11 mouse cellular contexts compared by ENCODE assay signal in genomic region chr8:109958036-109958655, GRCm38 (mm10). TPM values are rescaled to one million over a fixed set of nuclear protein-coding genes. Genes with fewer than 3 reads are reported as not detected.
A peak's percentile ranks its signal among the peaks of the same experiment; 100 is the strongest.
DNase-seq lines count a peak whose midpoint lies in the region; ATAC-seq and TF ChIP-seq lines count a peak whose summit lies in the region.
"Had no signal": no experiment of that assay in that cellular context is flagged by ENCODE, and none has a peak within 500 bp of the region (broad histone marks: within the 10 kb centered on the region; RNA-seq: fewer than 3 reads in every experiment).

No protein-coding gene starts in this region.

- H3K4me2 ChIP-seq in heart, embryonic 14.5 days (ENCODE audit: low read length): peak overlapping the region; percentile 52
- no peak overlapping the region; the same call in 1 of the 2 replicates for H3K4me2 ChIP-seq in heart, embryonic 11.5 days
- no peak overlapping the region for H3K4me2 ChIP-seq in intestine, embryonic 16.5 days (ENCODE audit: low read depth, low read length)
- 0 out of 2 replicates have a peak overlapping the region, but pooled peaks have one; percentile 27 for H3K4me2 ChIP-seq in stomach, postnatal 0 days (replicated peaks; ENCODE audit: low read depth)

- H3K4me1 ChIP-seq in heart, embryonic 14.5 days (ENCODE audit: control insufficient read depth in 2 of 2, insufficient read depth in 2 of 2, low read length in 2 of 2): peaks cover 11 to 22% of the 10 kb centered on the region in 2 experiments
- H3K4me1 ChIP-seq in heart, embryonic 11.5 days (ENCODE audit: control insufficient read depth, insufficient read depth, low read length): peaks cover 16% of the 10 kb centered on the region
- H3K4me1 ChIP-seq in intestine, embryonic 16.5 days (ENCODE audit: control insufficient read depth, insufficient read depth, low read length): peaks cover 22% of the 10 kb centered on the region; the same call in 1 of the 2 replicates
- H3K4me1 ChIP-seq in stomach, postnatal 0 days (replicated peaks; ENCODE audit: control insufficient read depth, insufficient read depth): no peaks in the 10 kb centered on the region; the same call in 1 of the 2 replicates

- H3K27ac ChIP-seq in heart, embryonic 14.5 days (replicated peaks in 1 of 2; ENCODE audit: control insufficient read depth in 1 of 2, insufficient read depth in 1 of 2, low read depth in 2 of 2, low read length in 2 of 2): peak overlapping the region; percentile 59 to 68
- H3K27ac ChIP-seq in heart, embryonic 11.5 days (ENCODE audit: low read depth, low read length): no peak overlapping the region
- peak overlapping the region; percentile 63 for H3K27ac ChIP-seq in intestine, embryonic 16.5 days (ENCODE audit: low read length)
- H3K27ac ChIP-seq in stomach, postnatal 0 days (replicated peaks): peak overlapping the region; percentile 76

- no peaks in the 10 kb centered on the region for H3K9me3 ChIP-seq in heart, embryonic 14.5 days (ENCODE audit: control insufficient read depth, low read length)
- no peaks in the 10 kb centered on the region for H3K9me3 ChIP-seq in heart, embryonic 11.5 days (replicated peaks; ENCODE audit: control insufficient read depth, low read length)
- no peaks in the 10 kb centered on the region for H3K9me3 ChIP-seq in intestine, embryonic 16.5 days (ENCODE audit: control insufficient read depth, low read length)
- no peaks in the 10 kb centered on the region for H3K9me3 ChIP-seq in stomach, postnatal 0 days (ENCODE audit: control insufficient read depth, low read length)

- peak; percentile 78 for DNase-seq in urinary bladder, postnatal 14 days (ENCODE audit: low spot score)
- DNase-seq in urinary bladder, postnatal 10 days (ENCODE audit: low spot score): no peak
- peak; percentile 62 for DNase-seq in stomach, postnatal 0 days (ENCODE audit: low spot score)
- no peak for DNase-seq in neural tube, embryonic 10.5 days (ENCODE audit: extremely low spot score, low spot score)
- DNase-seq in spleen, postnatal 36 days (ENCODE audit: low spot score in 2 of 2): no peak
- DNase-seq: cerebellum, adult 2 months; thymus, postnatal 36 days had no signal

- ATAC-seq in heart, embryonic 14.5 days (ENCODE audit: insufficient number of reproducible peaks, insufficient read depth, low FRiP score, low read depth): no peak
- ATAC-seq in heart, embryonic 11.5 days (replicated peaks; ENCODE audit: insufficient number of reproducible peaks, low FRiP score, low TSS enrichment): no peak
- no peak for ATAC-seq in intestine, embryonic 16.5 days
- ATAC-seq in stomach, postnatal 0 days (ENCODE audit: low FRiP score, low TSS enrichment): peak; percentile 43; the same call in 1 of the 2 replicates

- WGBS in heart, embryonic 14.5 days: 19% methylated on average over 12 of the region's 12 CpGs
- WGBS in heart, embryonic 11.5 days (ENCODE audit: insufficient replicate concordance): 24% methylated on average over 11 of the region's 12 CpGs
- 30% methylated on average over 12 of the region's 12 CpGs for WGBS in intestine, embryonic 16.5 days
- 17% methylated on average over 12 of the region's 12 CpGs for WGBS in stomach, postnatal 0 days

- peak overlapping the region; percentile 54 for H3K9ac ChIP-seq in heart, embryonic 14.5 days (ENCODE audit: low read length)
- H3K9ac ChIP-seq in heart, embryonic 11.5 days (ENCODE audit: low read depth, low read length): no peak overlapping the region
- no peak overlapping the region for H3K9ac ChIP-seq in intestine, embryonic 16.5 days (ENCODE audit: low read depth, low read length)
- H3K9ac ChIP-seq in stomach, postnatal 0 days (ENCODE audit: low read length): no peak overlapping the region

- TF ChIP-seq CTCF in stomach, postnatal 0 days (IDR thresholded peaks at IDR 0.05; ENCODE audit: low read depth): no peak

- peaks cover 34% of the 10 kb centered on the region for H3K27me3 ChIP-seq in heart, embryonic 14.5 days (ENCODE audit: control insufficient read depth, insufficient read depth, low read length)
- H3K27me3 ChIP-seq in heart, embryonic 11.5 days (ENCODE audit: control insufficient read depth, insufficient read depth, low read length): peaks cover 31% of the 10 kb centered on the region
- H3K27me3 ChIP-seq in intestine, embryonic 16.5 days (replicated peaks; ENCODE audit: control insufficient read depth, insufficient read depth, low read length): peaks cover 16% of the 10 kb centered on the region
- H3K27me3 ChIP-seq in stomach, postnatal 0 days (ENCODE audit: control insufficient read depth, insufficient read depth, low read length): no peaks in the 10 kb centered on the region

- H3K4me3 ChIP-seq in heart, embryonic 14.5 days (ENCODE audit: control insufficient read depth in 1 of 2, insufficient read depth in 1 of 2, low read depth in 1 of 2, low read length in 2 of 2): no peak overlapping the region
- no peak overlapping the region for H3K4me3 ChIP-seq in heart, embryonic 11.5 days (ENCODE audit: low read depth, low read length)
- no peak overlapping the region for H3K4me3 ChIP-seq in intestine, embryonic 16.5 days (ENCODE audit: low read length)
- no peak overlapping the region for H3K4me3 ChIP-seq in stomach, postnatal 0 days (ENCODE audit: low read depth, low read length)

- peak; percentile 54 for TF ChIP-seq EP300 in stomach, postnatal 0 days (optimal IDR thresholded peaks at IDR 0.05)

- H3K36me3 ChIP-seq in heart, embryonic 14.5 days (ENCODE audit: control insufficient read depth, insufficient read depth, low read length): no peaks in the 10 kb centered on the region
- H3K36me3 ChIP-seq in heart, embryonic 11.5 days (ENCODE audit: control insufficient read depth, insufficient read depth, low read length): no peaks in the 10 kb centered on the region
- no peaks in the 10 kb centered on the region for H3K36me3 ChIP-seq in intestine, embryonic 16.5 days (ENCODE audit: control insufficient read depth, insufficient read depth, low read length)
- no peaks in the 10 kb centered on the region for H3K36me3 ChIP-seq in stomach, postnatal 0 days (ENCODE audit: control insufficient read depth, insufficient read depth, low read length)

RNA-seq across cellular contexts. Expression of gene Marveld3, which starts 3.9 kb away (rescaled TPM):
- polyA plus RNA-seq in heart, embryonic 14.5 days (2014; fragmentation: Nextera tagmentation; extraction: Ambion mirVana): 0.12 and 0.51 TPM in 2 replicates
- polyA plus RNA-seq in heart, embryonic 11.5 days (2014; fragmentation: Nextera tagmentation; extraction: Ambion mirVana): not detected in 2 replicates
- 12.0 and 17.1 TPM in 2 replicates for polyA plus RNA-seq in intestine, embryonic 16.5 days (2015; fragmentation: Nextera tagmentation; extraction: Ambion mirVana)
- polyA plus RNA-seq in stomach, postnatal 0 days (2015; fragmentation: Nextera tagmentation; extraction: Ambion mirVana): 3.2 and 4.1 TPM in 2 replicates

RNA-seq across cellular contexts. Expression of gene Tat, which starts 32.1 kb away (rescaled TPM):
- polyA plus RNA-seq in heart, embryonic 14.5 days (2014; fragmentation: Nextera tagmentation; extraction: Ambion mirVana): 0.11 TPM in 1 of 2 replicates, not detected in the other
- polyA plus RNA-seq in heart, embryonic 11.5 days (2014; fragmentation: Nextera tagmentation; extraction: Ambion mirVana): not detected in 2 replicates
- polyA plus RNA-seq in intestine, embryonic 16.5 days (2015; fragmentation: Nextera tagmentation; extraction: Ambion mirVana): not detected in 2 replicates
- 0.12 and 0.18 TPM in 2 replicates for polyA plus RNA-seq in stomach, postnatal 0 days (2015; fragmentation: Nextera tagmentation; extraction: Ambion mirVana)
- polyA plus RNA-seq: cerebellum, adult 2 months; limb, embryonic 11.5 days had no signal

Comparison
In these comparisons a context has a peak if more than half of its experiments do, and no peak if none do; other contexts are left out.
1. H3K4me2 ChIP-seq: peak in heart, embryonic 14.5 days (single experiment) and stomach, postnatal 0 days (single experiment); none in heart, embryonic 11.5 days (single experiment) and intestine, embryonic 16.5 days (single experiment).
2. DNase-seq: peak in urinary bladder, postnatal 14 days (single experiment) and stomach, postnatal 0 days (single experiment); none in urinary bladder, postnatal 10 days (single experiment), neural tube, embryonic 10.5 days (single experiment) and spleen, postnatal 36 days (0 of 2).